Mouse (Mus musculus) ES-Bruce4 (cell line): ENCODE measurements around the gene Cfb.
"Not testable (repeated sequence)": the region's sequence is repeated elsewhere in the genome, so short reads cannot be mapped to it uniquely, and the experiment has no call there.

Experiments used
- CTCF ChIP-seq: IDR thresholded peaks from one replicate; pipeline ENCODE4 v1.8.1; 2011; ENCODE audit warnings: low read depth, low read length
- EP300 ChIP-seq: IDR thresholded peaks from 2 replicates; pipeline ENCODE4 v1.6.1; 2011; ENCODE audit warnings: low read depth, low read length; ENCODE audit not compliant: insufficient read depth

DNA sequence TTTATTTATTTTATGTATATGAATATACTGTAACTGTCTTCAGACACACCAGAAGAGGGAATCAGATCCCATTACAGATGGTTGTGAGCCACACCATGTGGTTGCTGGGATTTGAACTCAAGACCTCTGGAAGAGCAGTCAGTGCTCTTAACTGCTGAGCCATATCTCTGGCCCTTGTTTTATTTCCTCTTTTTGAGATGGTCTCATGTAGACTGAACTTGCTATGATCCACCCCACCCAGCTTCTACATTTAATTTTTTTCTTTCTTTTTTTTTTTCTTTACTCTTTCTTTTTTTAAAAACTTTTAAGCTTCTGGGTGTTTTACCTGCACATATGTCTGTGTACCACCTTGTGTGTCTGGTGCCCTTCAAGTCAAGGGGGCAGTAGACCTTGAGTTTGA, 38.5 kb upstream of the Cfb start:
- not testable (repeated sequence) for TF ChIP-seq CTCF, EP300
